Mouse (Mus musculus) lung, postnatal 0 days (tissue): ENCODE results near the gene Gm47791.

Experiments
- CTCF ChIP-seq: IDR thresholded peaks from 2 replicates; pipeline ENCODE4 v1.5.1; 2016; ENCODE audit warnings: antibody characterized with exemption, mild to moderate bottlenecking
- EP300 ChIP-seq: IDR thresholded peaks from 2 replicates; pipeline ENCODE4 v1.6.1; 2016; ENCODE audit warnings: antibody characterized with exemption, mild to moderate bottlenecking, control low read depth

DNA sequence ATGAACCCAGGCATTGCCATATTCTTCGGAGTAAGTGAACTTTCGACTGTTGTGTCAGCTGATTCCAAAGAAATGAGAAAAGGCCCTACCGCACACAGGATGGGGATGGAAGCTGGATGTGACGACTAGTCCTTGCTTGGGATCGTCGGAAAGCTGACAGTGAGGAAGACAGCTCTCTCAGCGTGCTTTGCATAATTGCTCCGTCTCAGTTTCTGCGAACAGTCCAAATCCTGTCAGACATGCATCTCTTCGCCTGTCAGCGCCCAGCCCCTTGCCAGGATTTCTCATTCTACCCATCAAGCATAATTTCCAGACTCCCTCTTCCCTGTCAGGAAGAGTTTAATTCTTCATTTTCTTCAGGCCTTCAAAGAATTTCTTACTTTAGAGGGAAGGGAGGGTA is 20.1 kb upstream of the Gm47791 start:
- TF ChIP-seq CTCF, result no peak
- TF ChIP-seq EP300, result no peak
